Mouse (Mus musculus): ENCODE measurements at regions not wholly inside any gene's neighbourhood (a gene's known extent, or its start where the extent isn't known, plus 50 kb on each side); places are given as distances from the start of the nearest gene placed in this dataset.

DNA sequence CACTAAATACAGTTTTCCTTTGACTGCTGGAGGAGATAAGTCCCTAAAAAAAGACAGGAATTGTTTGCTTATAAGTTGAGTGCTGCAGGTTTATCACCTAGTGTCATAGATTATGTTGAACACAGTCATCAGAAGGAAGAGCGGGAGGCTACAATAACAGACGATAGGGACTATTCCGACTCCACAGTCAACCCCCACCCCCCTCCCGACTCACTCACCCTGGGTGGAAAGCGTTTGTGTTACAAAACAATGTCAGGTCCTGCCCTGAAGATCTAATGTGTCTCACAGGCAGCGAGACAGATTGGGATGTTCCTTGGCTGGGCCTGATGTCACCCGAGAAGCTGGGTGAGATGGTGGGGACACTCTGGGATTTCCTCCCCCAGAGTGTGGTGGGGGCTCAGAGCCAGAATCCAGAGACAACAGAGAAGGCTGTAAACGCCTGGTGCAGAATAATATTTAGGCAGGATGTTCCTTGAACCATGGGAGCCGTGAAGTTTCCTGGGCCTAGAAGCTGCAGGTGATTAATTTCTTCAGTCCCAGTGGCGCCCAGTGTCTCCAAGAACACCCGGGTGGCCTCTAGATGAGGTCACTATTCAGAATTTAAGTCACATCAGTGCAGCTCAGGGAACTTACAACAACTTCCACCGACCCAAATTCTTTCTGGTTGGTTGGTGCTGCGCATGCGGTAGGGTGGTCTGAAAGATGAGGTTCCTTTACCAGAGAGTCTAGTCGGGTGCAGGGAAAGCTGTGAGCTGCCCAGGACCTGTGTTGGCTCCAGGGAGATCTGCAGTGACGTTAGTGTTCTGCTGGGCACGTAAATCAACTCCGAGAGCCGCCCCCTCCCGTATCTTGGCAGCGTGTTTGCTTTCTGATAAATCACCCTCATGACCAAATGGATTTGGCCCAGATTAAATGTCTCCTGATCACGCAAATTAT lies 181.1 kb upstream of the Bmper start:
- 77% methylated on average over 22 of the region's 22 CpGs for WGBS
- Histone ChIP-seq H3K27ac (ENCODE audit: control insufficient read depth, insufficient read depth, low read depth, low read length, poor library complexity) (no peak overlapping the region), H3K4me1 (ENCODE audit: control insufficient read depth, insufficient read depth, low read length) (no peaks in the 10 kb centered on the region), H3K4me3 (replicated peaks; ENCODE audit: control insufficient read depth, low read depth, low read length) (no peak overlapping the region)
- TF ChIP-seq CTCF (IDR thresholded peaks at IDR 0.05; ENCODE audit: control insufficient read depth, insufficient read depth, low read length) = no peak
- no peak for TF ChIP-seq POLR2A (IDR thresholded peaks at IDR 0.05; ENCODE audit: borderline replicate concordance, control insufficient read depth, low read depth, low read length)

DNA sequence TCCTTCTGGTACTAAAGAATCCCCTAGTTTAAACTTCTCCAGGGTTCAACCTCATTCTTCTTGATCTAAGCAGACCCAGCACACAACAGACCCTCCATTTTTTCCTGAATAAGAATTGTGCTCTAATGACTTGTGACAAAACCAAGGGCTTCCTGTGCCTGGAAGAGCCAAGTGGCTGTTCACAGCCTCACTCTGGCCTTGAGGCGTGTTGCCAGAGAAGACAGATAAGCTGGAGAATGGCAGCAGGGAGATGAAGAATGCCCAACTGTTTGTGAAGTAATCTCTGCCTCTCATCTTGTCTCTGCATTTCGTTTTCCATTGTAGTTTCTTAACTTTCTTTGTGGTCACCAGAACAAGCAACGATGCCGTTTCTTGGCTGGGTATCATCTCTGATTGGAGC lies 179.9 kb upstream of the Bmper start:
- no peak overlapping the region for H3K27ac ChIP-seq (ENCODE audit: control insufficient read depth, insufficient read depth, low read depth, low read length, poor library complexity)
- WGBS = 47% methylated on average over 4 of the region's 4 CpGs
- H3K4me3 ChIP-seq (replicated peaks; ENCODE audit: control insufficient read depth, low read depth, low read length) = no peak overlapping the region
- no peak for TF ChIP-seq CTCF (IDR thresholded peaks at IDR 0.05; ENCODE audit: control insufficient read depth, insufficient read depth, low read length)
- TF ChIP-seq POLR2A (IDR thresholded peaks at IDR 0.05; ENCODE audit: borderline replicate concordance, control insufficient read depth, low read depth, low read length) = no peak
- H3K4me1 ChIP-seq (ENCODE audit: control insufficient read depth, insufficient read depth, low read length) = no peaks in the 10 kb centered on the region

DNA sequence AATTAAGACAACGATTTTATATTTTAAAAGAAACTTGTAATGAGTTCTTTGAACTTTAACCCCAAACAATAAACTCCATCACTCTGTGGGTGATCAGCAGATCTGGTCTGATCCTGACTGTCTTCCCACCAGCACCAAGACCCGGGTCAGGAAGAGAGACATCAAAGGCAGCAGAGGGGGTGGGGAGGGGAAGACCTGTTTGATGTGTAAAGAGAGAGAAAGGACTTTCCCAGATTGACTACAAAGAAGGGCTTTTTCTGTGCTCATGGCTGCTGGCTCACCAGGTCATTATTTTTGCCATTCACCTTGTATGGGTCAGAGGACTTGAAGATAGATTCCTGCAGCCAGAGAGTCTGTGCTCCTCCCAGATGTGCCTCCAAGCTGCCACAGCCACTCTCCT lies 177.4 kb upstream of the Bmper start:
- Histone ChIP-seq H3K4me1 (ENCODE audit: control insufficient read depth, insufficient read depth, low read length) (no peaks in the 10 kb centered on the region), H3K4me3 (replicated peaks; ENCODE audit: control insufficient read depth, low read depth, low read length) (no peak overlapping the region), H3K27ac (ENCODE audit: control insufficient read depth, insufficient read depth, low read depth, low read length, poor library complexity) (no peak overlapping the region)
- TF ChIP-seq POLR2A (IDR thresholded peaks at IDR 0.05; ENCODE audit: borderline replicate concordance, control insufficient read depth, low read depth, low read length) = no peak
- no peak for TF ChIP-seq CTCF (IDR thresholded peaks at IDR 0.05; ENCODE audit: control insufficient read depth, insufficient read depth, low read length)
- WGBS = 52% methylated on average over 2 of the region's 2 CpGs

DNA sequence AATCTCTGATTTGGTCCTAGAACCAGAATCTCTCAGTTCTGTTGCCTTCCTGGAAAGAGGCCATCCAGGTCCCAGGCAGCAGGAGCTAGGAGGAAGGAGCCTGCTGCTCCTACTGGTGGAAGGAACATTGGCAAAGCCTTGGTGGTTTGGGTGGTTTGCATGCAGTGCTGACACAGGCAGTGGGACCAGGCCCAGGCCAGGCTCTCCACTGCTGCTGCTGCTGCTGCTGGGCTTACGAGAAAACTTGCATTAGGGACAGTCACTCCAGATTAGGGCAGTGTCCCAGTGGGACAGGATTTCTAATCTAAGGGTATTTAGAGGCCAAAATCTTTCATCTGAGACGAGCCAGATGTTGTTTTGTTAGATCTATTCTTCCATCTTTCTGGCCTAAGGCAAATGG lies 172.1 kb upstream of the Bmper start:
- 62% methylated on average over 2 of the region's 2 CpGs for WGBS
- no peak overlapping the region for H3K27ac ChIP-seq (ENCODE audit: control insufficient read depth, insufficient read depth, low read depth, low read length, poor library complexity)
- TF ChIP-seq CTCF (IDR thresholded peaks at IDR 0.05; ENCODE audit: control insufficient read depth, insufficient read depth, low read length) = no peak
- TF ChIP-seq POLR2A (IDR thresholded peaks at IDR 0.05; ENCODE audit: borderline replicate concordance, control insufficient read depth, low read depth, low read length) = no peak
- no peaks in the 10 kb centered on the region for H3K4me1 ChIP-seq (ENCODE audit: control insufficient read depth, insufficient read depth, low read length)
- no peak overlapping the region for H3K4me3 ChIP-seq (replicated peaks; ENCODE audit: control insufficient read depth, low read depth, low read length)

DNA sequence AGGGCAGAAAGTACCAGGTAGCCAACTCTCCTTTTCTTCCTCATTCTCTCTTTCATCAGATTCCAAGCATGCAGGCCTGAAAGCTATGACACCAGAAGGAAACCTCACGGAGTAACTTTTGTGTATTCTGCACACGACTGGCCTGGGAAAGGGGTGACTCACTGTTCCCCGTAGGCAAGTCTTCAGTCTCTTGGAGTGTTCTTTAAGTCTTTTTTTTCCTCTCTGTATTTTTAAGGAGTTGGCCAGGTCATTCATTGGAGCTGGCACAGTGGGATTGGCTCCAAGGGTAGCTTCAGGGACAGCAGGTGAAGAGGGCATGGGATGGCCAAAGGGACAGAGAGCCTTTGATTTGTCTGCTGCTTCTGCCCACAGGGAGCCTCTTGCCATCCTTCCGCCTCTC lies 163.3 kb upstream of the Bmper start:
- Histone ChIP-seq H3K27ac (ENCODE audit: control insufficient read depth, insufficient read depth, low read depth, low read length, poor library complexity) (no peak overlapping the region), H3K4me1 (ENCODE audit: control insufficient read depth, insufficient read depth, low read length) (no peaks in the 10 kb centered on the region; the same call in 1 of the 2 replicates), H3K4me3 (replicated peaks; ENCODE audit: control insufficient read depth, low read depth, low read length) (no peak overlapping the region)
- TF ChIP-seq CTCF (IDR thresholded peaks at IDR 0.05; ENCODE audit: control insufficient read depth, insufficient read depth, low read length) (no peak), POLR2A (IDR thresholded peaks at IDR 0.05; ENCODE audit: borderline replicate concordance, control insufficient read depth, low read depth, low read length) (no peak)
- 67% methylated on average over 4 of the region's 4 CpGs for WGBS

DNA sequence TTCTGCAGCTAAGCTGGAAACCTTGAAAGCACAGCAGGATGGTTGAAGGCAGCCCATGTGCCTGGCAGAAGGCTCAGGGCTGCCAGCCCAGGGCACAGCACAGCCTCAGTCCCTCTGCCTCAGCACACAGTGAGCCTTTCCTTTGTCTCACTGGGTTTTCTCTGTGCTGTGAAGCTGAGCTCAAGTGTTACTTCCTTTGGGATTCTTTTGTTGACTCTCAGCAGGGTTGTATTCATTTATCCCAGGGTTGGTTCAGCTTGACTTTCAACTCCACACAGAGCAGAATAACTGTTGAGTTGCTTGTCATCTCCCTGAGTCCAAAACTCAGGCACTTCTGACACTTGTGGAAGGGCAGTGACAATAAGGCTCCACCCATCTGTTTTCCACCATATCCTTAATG lies 162.3 kb upstream of the Bmper start:
- H3K4me1 ChIP-seq (ENCODE audit: control insufficient read depth, insufficient read depth, low read length) = no peaks in the 10 kb centered on the region; the same call in 1 of the 2 replicates
- TF ChIP-seq POLR2A (IDR thresholded peaks at IDR 0.05; ENCODE audit: borderline replicate concordance, control insufficient read depth, low read depth, low read length) (no peak), CTCF (IDR thresholded peaks at IDR 0.05; ENCODE audit: control insufficient read depth, insufficient read depth, low read length) (no peak)
- H3K4me3 ChIP-seq (replicated peaks; ENCODE audit: control insufficient read depth, low read depth, low read length) = no peak overlapping the region
- H3K27ac ChIP-seq (ENCODE audit: control insufficient read depth, insufficient read depth, low read depth, low read length, poor library complexity) = no peak overlapping the region

DNA sequence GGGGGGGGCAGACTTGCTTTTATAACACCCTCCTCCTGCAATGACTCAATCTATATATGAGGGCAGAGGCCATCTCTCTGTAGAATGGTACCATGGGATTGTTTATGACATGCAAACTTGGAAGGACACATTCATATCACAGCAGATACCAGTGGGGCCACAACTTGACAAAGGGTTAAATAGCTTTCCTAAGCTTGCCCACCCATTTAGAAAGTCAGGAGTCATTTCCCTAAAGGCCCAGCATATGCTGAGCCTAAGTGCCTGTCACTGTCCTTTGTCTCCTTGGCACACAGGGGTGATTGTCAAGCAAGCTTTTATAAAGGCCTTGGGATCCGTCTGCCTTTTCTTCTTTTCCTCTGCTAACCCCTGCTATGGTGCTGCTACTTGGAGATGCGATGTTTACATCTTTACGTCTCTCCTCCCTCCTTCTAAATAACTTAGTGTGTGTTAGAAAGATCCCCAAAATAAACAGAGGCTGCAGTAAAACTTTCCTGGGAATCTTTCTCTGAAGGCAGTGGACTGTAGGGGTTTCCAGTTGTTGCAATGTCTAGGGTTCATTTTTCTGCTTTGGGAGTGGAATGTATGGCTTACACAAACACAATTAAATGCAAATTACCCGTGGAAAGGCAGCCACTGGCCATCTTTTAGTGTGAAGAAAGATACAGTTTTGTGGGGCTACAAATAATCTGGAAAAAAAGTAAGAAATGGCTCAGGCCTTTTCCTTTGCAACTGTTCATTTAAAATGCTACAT lies 161.5 kb upstream of the Bmper start:
- H3K4me3 ChIP-seq (replicated peaks; ENCODE audit: control insufficient read depth, low read depth, low read length) = no peak overlapping the region
- TF ChIP-seq POLR2A (IDR thresholded peaks at IDR 0.05; ENCODE audit: borderline replicate concordance, control insufficient read depth, low read depth, low read length) (no peak), CTCF (IDR thresholded peaks at IDR 0.05; ENCODE audit: control insufficient read depth, insufficient read depth, low read length) (no peak)
- WGBS = 78% methylated on average over 4 of the region's 4 CpGs
- H3K27ac ChIP-seq (ENCODE audit: control insufficient read depth, insufficient read depth, low read depth, low read length, poor library complexity) = no peak overlapping the region
- peaks cover under 1% of the 10 kb centered on the region; the same call in 1 of the 2 replicates for H3K4me1 ChIP-seq (ENCODE audit: control insufficient read depth, insufficient read depth, low read length)

DNA sequence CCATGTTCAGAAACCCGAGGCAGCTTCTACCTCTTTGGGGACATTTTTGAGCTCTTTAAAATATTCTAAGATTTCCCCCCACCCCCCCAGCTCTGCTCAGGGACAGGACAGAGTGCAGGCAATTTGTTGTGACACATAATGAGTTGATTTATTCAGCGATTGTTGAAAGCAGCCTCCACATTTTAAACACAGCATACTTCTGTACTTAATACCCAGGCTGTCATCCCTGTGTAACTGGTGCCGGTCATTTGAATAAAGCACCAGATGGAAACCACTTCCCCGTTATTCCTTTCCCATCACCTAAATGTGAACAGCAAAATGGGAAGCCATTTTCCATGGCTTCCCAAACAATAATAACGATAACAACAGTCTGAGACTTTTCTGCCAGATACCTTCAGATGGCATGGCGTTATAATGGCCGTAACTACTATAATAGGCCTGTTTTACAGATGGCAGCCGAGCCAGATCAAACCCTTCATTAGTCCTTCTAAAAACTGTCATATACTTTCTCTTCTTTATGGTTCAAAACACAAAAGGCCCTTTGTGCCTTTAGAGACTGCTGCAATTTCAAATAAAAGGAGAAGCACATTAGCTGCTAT lies 160.7 kb upstream of the Bmper start:
- 81% methylated on average over 8 of the region's 8 CpGs for whole genome bisulfite sequencing
- Histone ChIP-seq H3K27ac (ENCODE audit: control insufficient read depth, insufficient read depth, low read depth, low read length, poor library complexity) (no peak overlapping the region), H3K4me3 (replicated peaks; ENCODE audit: control insufficient read depth, low read depth, low read length) (no peak overlapping the region), H3K4me1 (ENCODE audit: control insufficient read depth, insufficient read depth, low read length) (peaks cover 3% of the 10 kb centered on the region)
- TF ChIP-seq POLR2A (IDR thresholded peaks at IDR 0.05; ENCODE audit: borderline replicate concordance, control insufficient read depth, low read depth, low read length) (no peak), CTCF (IDR thresholded peaks at IDR 0.05; ENCODE audit: control insufficient read depth, insufficient read depth, low read length) (no peak)

Data from bone marrow, adult 2 months (tissue).